Mouse (Mus musculus) C3H10T1/2 (cell line): ENCODE data around the gene 5330417H12Rik. TPM values are rescaled to one million over a fixed set of nuclear protein-coding genes. Genes with fewer than 3 reads are reported as not detected.

ENCODE experiments used
- polyA plus RNA-seq, 2 experiments: library from polyadenylated mRNA; unstranded; fragments of >200 nt; fragmentation: generic; extraction: Trizol; gene quantifications; one replicate each; pipeline ENCODE4 v1.2.1; 2012; ENCODE audit warnings: missing spikeins in 2 of 2

Gene 5330417H12Rik
- not detected for polyA plus RNA-seq

DNA sequence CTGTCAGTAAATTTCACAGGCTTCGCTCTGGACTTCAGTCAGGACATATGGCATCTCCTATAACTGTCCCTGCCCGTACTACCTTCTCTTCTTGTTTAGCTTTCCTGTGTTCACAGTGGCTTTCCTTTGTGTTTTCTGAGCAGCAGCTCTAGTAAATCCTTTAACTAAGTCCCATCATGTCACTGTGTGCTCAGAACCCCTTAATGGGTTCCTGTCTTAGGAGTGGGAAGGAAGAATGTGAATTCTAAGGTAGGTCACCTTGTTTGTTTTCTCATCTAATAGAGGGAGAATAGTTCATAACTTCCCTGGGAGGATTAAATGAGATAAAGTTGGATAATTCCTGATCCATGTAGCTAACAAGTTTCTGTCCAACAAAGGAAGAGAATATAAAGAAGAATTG is at the start of gene 5330417H12Rik:
Gene 5330417H12Rik (minus strand): TSS at position 101 of the 400 bp plus-strand sequence.

DNA sequence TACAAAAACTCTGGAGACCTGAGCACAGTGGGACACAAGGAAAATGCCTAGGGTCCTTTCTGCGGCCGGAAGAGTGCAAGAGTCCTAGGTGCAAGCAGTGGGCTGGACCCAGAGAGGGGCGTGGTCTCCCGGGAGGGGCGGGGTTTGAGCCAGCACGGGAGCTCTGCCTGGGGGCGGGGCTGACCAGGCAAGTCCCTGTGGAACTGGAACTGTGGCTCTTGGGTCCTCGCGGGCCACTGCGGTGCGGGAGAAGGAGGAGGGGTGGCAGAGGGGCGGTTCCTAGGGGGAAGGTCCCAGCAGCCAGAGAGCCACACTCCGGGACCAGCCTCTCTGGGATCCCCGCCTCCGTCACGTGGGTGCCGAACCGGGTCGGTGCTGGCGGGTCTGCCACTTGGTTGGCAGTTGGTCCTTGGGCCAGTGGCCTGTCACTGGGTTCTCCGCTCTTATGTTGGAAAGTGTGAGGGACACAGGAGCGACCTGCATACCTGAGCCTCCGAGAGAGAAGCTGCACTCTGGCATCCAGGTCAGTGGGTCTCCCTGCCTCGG is 30.0 kb downstream of the 5330417H12Rik start, which contains the start of gene Ppfibp2:
Gene Ppfibp2 (plus strand): TSS at position 351 of the 546 bp plus-strand sequence.

Other genes starting within 250 kb of the 5330417H12Rik start
- gene Olfml1, start 57.7 kb downstream of the 5330417H12Rik start, polyA plus RNA-seq = under 1 TPM in 1 of 2 experiments, not detected in 1; 0.86 TPM
- gene Ppfibp2, start 30.0 kb downstream of the 5330417H12Rik start, polyA plus RNA-seq = under 1 TPM; 0.06 to 0.40 TPM
- gene Cyb5r2, start 132.9 kb upstream of the 5330417H12Rik start, polyA plus RNA-seq = not detected
- under 1 TPM in 1 of 2 experiments, not detected in 1; 0.02 TPM for gene Ovch2, start 176.0 kb upstream of the 5330417H12Rik start, polyA plus RNA-seq
- not detected for gene Olfr467, start 187.1 kb upstream of the 5330417H12Rik start, polyA plus RNA-seq
- gene Olfr469, start 200.4 kb upstream of the 5330417H12Rik start, polyA plus RNA-seq = not detected
- not detected for gene Olfr470, start 222.3 kb upstream of the 5330417H12Rik start, polyA plus RNA-seq